Mouse (Mus musculus) ES-Bruce4 (cell line): ENCODE measurements around the gene Gm2310. TPM values are rescaled to one million over a fixed set of nuclear protein-coding genes. Genes with fewer than 3 reads are reported as not detected.

Experiments
- H3K27ac ChIP-seq: 2 replicates; pipeline ENCODE4 v1.5.1; 2012; ENCODE audit warnings: low read length, inconsistent platforms; ENCODE audit not compliant: insufficient read depth
- H3K27me3 ChIP-seq: 2 replicates; pipeline ENCODE4 v1.6.1; 2012; ENCODE audit warnings: mild to moderate bottlenecking, low read length, inconsistent platforms; ENCODE audit not compliant: control insufficient read depth, poor library complexity, insufficient read depth, severe bottlenecking
- H3K36me3 ChIP-seq: 2 replicates; pipeline ENCODE4 v1.6.1; 2012; ENCODE audit warnings: inconsistent platforms, mild to moderate bottlenecking, low read length, moderate library complexity; ENCODE audit not compliant: control insufficient read depth, poor library complexity, insufficient read depth, severe bottlenecking
- H3K4me1 ChIP-seq: one replicate; pipeline ENCODE4 v1.8.1; 2011; ENCODE audit warnings: low read length; ENCODE audit not compliant: control insufficient read depth, insufficient read depth
- H3K4me3 ChIP-seq: 2 replicates; pipeline ENCODE4 v1.5.1; 2011; ENCODE audit warnings: low read depth, mild to moderate bottlenecking, low read length
- H3K9ac ChIP-seq: 2 replicates; pipeline ENCODE4 v1.6.1; 2012; ENCODE audit warnings: low read depth, mild to moderate bottlenecking, inconsistent platforms; ENCODE audit not compliant: poor library complexity, severe bottlenecking
- H3K9me3 ChIP-seq: replicated peaks from 2 replicates; pipeline ENCODE4 v1.6.1; 2012; ENCODE audit warnings: mild to moderate bottlenecking, low read length, inconsistent platforms; ENCODE audit not compliant: control insufficient read depth, poor library complexity, insufficient read depth, severe bottlenecking
- CTCF ChIP-seq: IDR thresholded peaks from one replicate; pipeline ENCODE4 v1.8.1; 2011; ENCODE audit warnings: low read depth, low read length
- EP300 ChIP-seq: IDR thresholded peaks from 2 replicates; pipeline ENCODE4 v1.6.1; 2011; ENCODE audit warnings: low read depth, low read length; ENCODE audit not compliant: insufficient read depth
- POLR2A ChIP-seq: IDR thresholded peaks from one replicate; pipeline ENCODE4 v1.8.1; 2011; ENCODE audit warnings: low read length; ENCODE audit not compliant: insufficient read depth
- polyA plus RNA-seq: library from polyadenylated mRNA; stranded (reverse); fragments of >200 nt; gene quantifications from 2 replicates; pipeline ENCODE4 v1.2.4, GENCODE M21; 2011; ENCODE audit warnings: low read depth; ENCODE audit not compliant: missing spikeins, insufficient read depth, insufficient read length

Gm2310 gene
- polyA plus RNA-seq, 1 experiment, result not detected

GRCm38 (mm10) chr15:8562776-8563175, 43.0 kb upstream of the Gm2310 start:
- peaks cover 2% of the 10 kb centered on the region for H3K4me1 ChIP-seq
- no peak for TF ChIP-seq POLR2A
- TF ChIP-seq CTCF, result no peak
- no peak for TF ChIP-seq EP300
- no peak overlapping the region for H3K27ac ChIP-seq

GRCm38 (mm10) chr15:8531201-8531600, 11.4 kb upstream of the Gm2310 start:
- TF ChIP-seq POLR2A, result no peak
- Histone ChIP-seq H3K27me3 (no peaks in the 10 kb centered on the region; the same call in 1 of the 2 replicates), H3K4me3 (no peak overlapping the region), H3K27ac (no peak overlapping the region), H3K36me3 (no peaks in the 10 kb centered on the region), H3K9me3 (no peaks in the 10 kb centered on the region), H3K9ac (no peak overlapping the region), H3K4me1 (no peaks in the 10 kb centered on the region)

More at GRCm38 (mm10) chr15:8562776-8563175, 43.0 kb upstream of the Gm2310 start:
- H3K9me3 ChIP-seq, result peaks cover 7% of the 10 kb centered on the region
- H3K27me3 ChIP-seq, result no peaks in the 10 kb centered on the region
- no peaks in the 10 kb centered on the region for H3K36me3 ChIP-seq
- H3K9ac ChIP-seq, result no peak overlapping the region
- H3K4me3 ChIP-seq, result no peak overlapping the region

DNA sequence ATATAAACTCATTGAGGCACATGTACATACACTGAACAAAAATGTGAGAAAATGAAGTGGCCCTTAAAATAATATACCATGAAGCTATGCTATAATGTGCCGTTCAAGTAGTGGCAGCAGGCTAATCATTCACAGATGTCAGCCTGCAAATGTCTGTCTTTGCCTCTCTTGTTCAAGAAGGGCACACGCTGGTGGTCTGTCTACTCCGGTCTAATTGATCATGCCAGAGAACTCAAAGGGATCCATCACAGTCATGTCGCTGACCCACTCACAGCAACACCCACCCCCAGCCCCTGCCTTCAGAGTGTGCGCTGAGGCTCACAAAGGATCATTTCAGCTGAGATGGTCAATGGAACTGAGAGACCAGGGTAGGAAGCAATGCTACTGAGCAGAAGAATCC, 6.8 kb downstream of the Gm2310 start:
- H3K4me3 ChIP-seq, result no peak overlapping the region
- no peak overlapping the region for H3K27ac ChIP-seq
- TF ChIP-seq POLR2A, result no peak
- no peak for TF ChIP-seq EP300
- TF ChIP-seq CTCF, result no peak

GRCm38 (mm10) chr15:8511861-8512260, 7.9 kb downstream of the Gm2310 start:
- H3K4me3 ChIP-seq, result no peak overlapping the region
- no peaks in the 10 kb centered on the region for H3K4me1 ChIP-seq
- no peak overlapping the region for H3K9ac ChIP-seq
- H3K27ac ChIP-seq, result no peak overlapping the region
- H3K9me3 ChIP-seq, result no peaks in the 10 kb centered on the region
- H3K27me3 ChIP-seq, result no peaks in the 10 kb centered on the region
- no peaks in the 10 kb centered on the region for H3K36me3 ChIP-seq
- TF ChIP-seq CTCF, result no peak
- no peak for TF ChIP-seq POLR2A
- no peak for TF ChIP-seq EP300

More for the DNA sequence above, 6.8 kb downstream of the Gm2310 start:
- Histone ChIP-seq H3K36me3 (no peaks in the 10 kb centered on the region), H3K9ac (no peak overlapping the region), H3K9me3 (no peaks in the 10 kb centered on the region), H3K27me3 (no peaks in the 10 kb centered on the region), H3K4me1 (no peaks in the 10 kb centered on the region)

GRCm38 (mm10) chr15:8502431-8502830, 17.3 kb downstream of the Gm2310 start:
- Histone ChIP-seq H3K27me3 (no peaks in the 10 kb centered on the region), H3K36me3 (no peaks in the 10 kb centered on the region), H3K4me1 (no peaks in the 10 kb centered on the region), H3K4me3 (no peak overlapping the region), H3K9me3 (peaks cover 6% of the 10 kb centered on the region; the same call in 1 of the 2 replicates), H3K9ac (no peak overlapping the region), H3K27ac (no peak overlapping the region)
- TF ChIP-seq CTCF (no peak), EP300 (no peak), POLR2A (no peak)

- Histone ChIP-seq H3K4me1 (no peaks in the 10 kb centered on the region), H3K4me3 (no peak overlapping the region), H3K27ac (no peak overlapping the region), H3K9ac (no peak overlapping the region), H3K36me3 (no peaks in the 10 kb centered on the region), H3K9me3 (peaks cover 2% of the 10 kb centered on the region; the same call in 1 of the 2 replicates), H3K27me3 (no peaks in the 10 kb centered on the region)
- no peak for TF ChIP-seq POLR2A
- no peak for TF ChIP-seq EP300
- TF ChIP-seq CTCF, result no peak
These were observed 34.5 kb downstream of the Gm2310 start for GRCm38 (mm10) chr15:8485261-8485660.
